Mouse (Mus musculus): ENCODE results near the gene Paqr6. TPM values are rescaled to one million over a fixed set of nuclear protein-coding genes. Genes with fewer than 3 reads are reported as not detected.
A peak's percentile ranks its signal among the peaks of the same experiment; 100 is the strongest.
"Not testable (repeated sequence)": the region's sequence is repeated elsewhere in the genome, so short reads cannot be mapped to it uniquely, and the experiment has no call there.

The Paqr6 gene
- polyA plus RNA-seq, 1 experiment from 2014 or later, result 9.2 TPM

GRCm38 (mm10) chr3:88367517-88367916 is 3.1 kb downstream of the Paqr6 start:
- 39% methylated on average over 3 of the region's 7 CpGs for WGBS (ENCODE audit: insufficient replicate concordance)
- ATAC-seq; H3K4me3 ChIP-seq; H3K9ac ChIP-seq; H3K36me3 ChIP-seq; H3K9me3 ChIP-seq (replicated peaks); H3K27ac ChIP-seq: not testable (repeated sequence)
- Histone ChIP-seq H3K4me1 (peaks cover 45% of the 10 kb centered on the region), H3K4me2 (peak overlapping the region; percentile 64), H3K27me3 (replicated peaks) (peaks cover 31% of the 10 kb centered on the region)

GRCm38 (mm10) chr3:88368511-88368910 is 4.1 kb downstream of the Paqr6 start:
- not testable (repeated sequence) for H3K36me3 ChIP-seq; H3K4me2 ChIP-seq; H3K27ac ChIP-seq; ATAC-seq; H3K9ac ChIP-seq; H3K9me3 ChIP-seq (replicated peaks); H3K4me3 ChIP-seq
- Histone ChIP-seq H3K27me3 (replicated peaks) (peaks cover 31% of the 10 kb centered on the region), H3K4me1 (peaks cover 35% of the 10 kb centered on the region)
- 71% methylated on average over 7 of the region's 7 CpGs for WGBS (ENCODE audit: insufficient replicate concordance)

- not testable (repeated sequence) for H3K27ac ChIP-seq
These were observed 8.3 kb downstream of the Paqr6 start, which contains the start of gene Bglap3 for GRCm38 (mm10) chr3:88372643-88373042. Bglap3 (minus strand) TSS chr3:88372743.

GRCm38 (mm10) chr3:88375750-88376626 is 11.6 kb downstream of the Paqr6 start:
- peak overlapping the region; percentile 49 for H3K4me2 ChIP-seq
- peak overlapping the region; percentile 21; the same call in 1 of the 2 replicates for H3K4me3 ChIP-seq

More at GRCm38 (mm10) chr3:88372643-88373042, 8.3 kb downstream of the Paqr6 start, which contains the start of gene Bglap3:
- H3K4me2 ChIP-seq; H3K36me3 ChIP-seq; H3K9me3 ChIP-seq (replicated peaks); H3K4me1 ChIP-seq; H3K27me3 ChIP-seq (replicated peaks); ATAC-seq; H3K9ac ChIP-seq; H3K4me3 ChIP-seq: not testable (repeated sequence)
- WGBS (ENCODE audit: insufficient replicate concordance), result 76% methylated on average over 9 of the region's 9 CpGs

GRCm38 (mm10) chr3:88376644-88377043 is 12.3 kb downstream of the Paqr6 start:
- Histone ChIP-seq H3K4me1 (peaks cover 13% of the 10 kb centered on the region), H3K4me2 (peak overlapping the region; percentile 49; the same call in 1 of the 2 replicates)
- not testable (repeated sequence) for H3K27me3 ChIP-seq (replicated peaks); H3K9ac ChIP-seq; H3K36me3 ChIP-seq; H3K4me3 ChIP-seq; H3K27ac ChIP-seq; H3K9me3 ChIP-seq (replicated peaks)
- WGBS (ENCODE audit: insufficient replicate concordance), result 33% methylated on average over 7 of the region's 7 CpGs
- ATAC-seq, result peak; percentile 14; the same call in 1 of the 2 replicates

More at GRCm38 (mm10) chr3:88375750-88376626, 11.6 kb downstream of the Paqr6 start:
- H3K27ac ChIP-seq; H3K9me3 ChIP-seq (replicated peaks); H3K36me3 ChIP-seq; H3K27me3 ChIP-seq (replicated peaks); H3K4me1 ChIP-seq; H3K9ac ChIP-seq: not testable (repeated sequence)
- 14% methylated on average over 19 of the region's 19 CpGs for WGBS (ENCODE audit: insufficient replicate concordance)
- ATAC-seq, result peak; percentile 85

- ATAC-seq; H3K9ac ChIP-seq; H3K27ac ChIP-seq; H3K4me3 ChIP-seq; H3K36me3 ChIP-seq; H3K9me3 ChIP-seq (replicated peaks); H3K4me2 ChIP-seq; H3K27me3 ChIP-seq (replicated peaks): not testable (repeated sequence)
- 60% methylated on average over 5 of the region's 5 CpGs for WGBS (ENCODE audit: insufficient replicate concordance)
- peaks cover 20% of the 10 kb centered on the region for H3K4me1 ChIP-seq
These were observed 14.2 kb downstream of the Paqr6 start, which contains the start of gene Bglap2 for GRCm38 (mm10) chr3:88378599-88378998. Bglap2 (minus strand) TSS chr3:88378699.

- 12% methylated on average over 20 of the region's 22 CpGs for WGBS (ENCODE audit: insufficient replicate concordance)
- H3K36me3 ChIP-seq; H3K9me3 ChIP-seq (replicated peaks); H3K27me3 ChIP-seq (replicated peaks); H3K4me3 ChIP-seq; H3K9ac ChIP-seq; H3K27ac ChIP-seq: not testable (repeated sequence)
- peak; percentile 84 for ATAC-seq
- H3K4me2 ChIP-seq, result peak overlapping the region; percentile 54
- H3K4me1 ChIP-seq, result peaks cover 13% of the 10 kb centered on the region
These were observed 17.3 kb downstream of the Paqr6 start for GRCm38 (mm10) chr3:88381389-88382315.

GRCm38 (mm10) chr3:88382383-88382782 is 18.0 kb downstream of the Paqr6 start:
- not testable (repeated sequence) for H3K36me3 ChIP-seq; H3K27ac ChIP-seq; H3K9me3 ChIP-seq (replicated peaks); H3K27me3 ChIP-seq (replicated peaks); H3K9ac ChIP-seq; H3K4me3 ChIP-seq
- H3K4me2 ChIP-seq, result peak overlapping the region; percentile 54; the same call in 1 of the 2 replicates
- peaks cover 12% of the 10 kb centered on the region for H3K4me1 ChIP-seq
- peak; percentile 11; the same call in 1 of the 2 replicates for ATAC-seq
- 19% methylated on average over 3 of the region's 7 CpGs for WGBS (ENCODE audit: insufficient replicate concordance)

- peaks cover 12% of the 10 kb centered on the region for H3K4me1 ChIP-seq
- H3K9ac ChIP-seq, result no peak within 1 kb of the TSS
- no peak within 1 kb of the TSS for H3K27ac ChIP-seq
- 75% methylated on average over 5 of the region's 5 CpGs for WGBS (ENCODE audit: insufficient replicate concordance)
- no peak for ATAC-seq
- H3K9me3 ChIP-seq (replicated peaks), result no peaks in the 10 kb centered on the region
- peaks cover 5% of the 10 kb centered on the region; the same call in 1 of the 2 replicates for H3K27me3 ChIP-seq (replicated peaks)
- no peak within 1 kb of the TSS for H3K4me2 ChIP-seq
- H3K36me3 ChIP-seq, result no peaks in the 10 kb centered on the region
- no peak within 1 kb of the TSS for H3K4me3 ChIP-seq
These were observed 20.0 kb downstream of the Paqr6 start, which contains the start of gene Bglap for GRCm38 (mm10) chr3:88384364-88384763. Bglap (minus strand) TSS chr3:88384464.

GRCm38 (mm10) chr3:88393776-88394375 is 29.5 kb downstream of the Paqr6 start:
- no peak for ATAC-seq
- Histone ChIP-seq H3K27ac (no peak overlapping the region), H3K9me3 (replicated peaks) (no peaks in the 10 kb centered on the region), H3K36me3 (peaks cover 82% of the 10 kb centered on the region), H3K4me1 (no peaks in the 10 kb centered on the region), H3K4me2 (no peak overlapping the region), H3K9ac (no peak overlapping the region), H3K27me3 (replicated peaks) (no peaks in the 10 kb centered on the region), H3K4me3 (no peak overlapping the region)
- 84% methylated on average over 9 of the region's 9 CpGs for WGBS (ENCODE audit: insufficient replicate concordance)

- Histone ChIP-seq H3K27ac (no peak overlapping the region), H3K36me3 (peaks cover 92% of the 10 kb centered on the region), H3K4me1 (no peaks in the 10 kb centered on the region), H3K9me3 (replicated peaks) (no peaks in the 10 kb centered on the region), H3K9ac (no peak overlapping the region), H3K4me2 (no peak overlapping the region), H3K4me3 (no peak overlapping the region), H3K27me3 (replicated peaks) (no peaks in the 10 kb centered on the region)
- no peak for ATAC-seq
- 93% methylated on average over 6 of the region's 6 CpGs for WGBS (ENCODE audit: insufficient replicate concordance)
These were observed 30.9 kb downstream of the Paqr6 start for GRCm38 (mm10) chr3:88395288-88395687.

Measured in liver, embryonic 12.5 days (tissue).